Mouse (Mus musculus) adrenal gland (tissue): ENCODE results near the gene Pold3.

Experiments used
- intact Hi-C: fragments of 180-260 bp; cut with DNase I; formaldehyde crosslinking; loops from one replicate; pipeline ENCODE4 v1.15.1; 2025
- long read RNA-seq, 2 experiments: library from polyadenylated mRNA; unstranded; transcript quantifications; one replicate each; pipeline ENCODE4 v2.0.0; 2020; ENCODE audit warnings: borderline replicate concordance in 1 of 2; ENCODE audit not compliant: insufficient replicate concordance in 1 of 2

Gene Pold3
- long read RNA-seq, experiment 1, transcript Pold3-201 (12 exons, 3,069 nt), result major isoform, 13 of 15 reads
- long read RNA-seq, experiment 1, partial matches to known transcripts, result 0 of 15 reads
- long read RNA-seq, experiment 1, other reads (novel, unspliced or antisense), result 1 of 15 reads
- long read RNA-seq, experiment 2, transcript Pold3-201 (12 exons, 3,069 nt), result major isoform, 7 of 13 reads
- long read RNA-seq, experiment 2, partial matches to known transcripts, result 4 of 13 reads
- long read RNA-seq, experiment 2, other reads (novel, unspliced or antisense), result 1 of 13 reads

DNA sequence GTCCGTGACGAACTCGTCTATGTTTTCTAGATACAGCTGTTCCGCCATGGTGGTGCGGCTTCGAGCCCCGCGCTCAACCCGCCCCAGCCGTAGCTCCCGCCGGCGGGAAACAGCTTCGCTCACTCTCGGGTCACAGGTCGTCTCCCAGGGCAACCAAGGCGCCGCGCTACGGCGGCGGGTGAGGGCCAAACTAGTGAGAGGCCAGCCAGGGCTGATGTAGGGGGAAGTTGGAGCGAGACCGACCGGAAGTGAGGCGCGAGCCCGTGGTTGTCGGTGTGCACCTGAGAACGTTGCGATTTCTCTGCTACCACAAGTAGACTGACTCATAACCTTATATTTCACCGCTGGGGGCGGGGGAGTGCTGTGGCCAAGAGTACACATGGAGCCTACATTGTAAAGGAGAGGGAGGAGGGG, at the start of gene Pold3:
Gene Pold3, minus strand, starts transcription at position 190 of the 414 bp plus-strand sequence.
- intact Hi-C loops, result no loop called here

DNA sequence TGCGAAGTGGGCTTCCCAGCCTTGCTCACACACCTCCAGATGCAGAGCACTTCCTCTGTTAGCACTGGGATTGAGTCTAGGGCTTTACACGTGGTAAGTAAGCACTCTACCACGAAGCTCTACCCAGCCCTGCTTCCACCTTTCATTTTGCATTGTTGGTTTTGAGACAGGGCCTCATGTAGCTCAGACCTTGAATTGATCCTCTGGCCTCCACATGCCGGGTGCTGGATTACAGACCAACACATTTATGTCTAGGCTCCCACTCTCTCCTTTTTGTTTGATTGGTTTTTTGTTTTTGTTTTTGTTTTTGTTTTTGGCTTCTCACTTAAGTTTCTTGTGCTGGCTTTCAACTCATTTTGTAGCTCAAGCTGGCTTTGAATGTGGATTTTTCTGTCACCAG, 49.4 kb upstream of the Pold3 start:
- intact Hi-C loops, result loop anchor here (5.0 kb wide), 1 partner anchor 43 kb away; no protein-coding TSS in a partner anchor

DNA sequence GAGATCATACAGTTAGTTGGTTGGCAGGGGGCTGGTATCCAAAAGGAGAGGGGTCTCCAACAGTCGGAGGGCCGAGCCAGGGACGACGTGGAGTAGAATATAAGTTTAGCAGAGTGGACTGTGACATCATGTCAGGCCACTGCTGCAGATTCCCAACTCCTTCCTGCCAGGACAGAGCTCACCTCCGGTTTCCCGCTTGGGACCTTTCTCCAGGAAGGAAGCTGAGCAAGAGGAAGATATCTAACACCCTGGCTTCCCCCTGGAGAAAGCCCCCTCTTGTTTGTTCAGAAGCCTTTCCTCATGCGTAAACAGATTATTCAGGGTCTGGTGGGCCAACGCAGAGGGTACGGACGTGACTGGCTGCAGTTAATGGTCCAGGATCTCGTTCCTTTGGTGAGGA, 47.3 kb upstream of the Pold3 start:
- intact Hi-C loops, result no loop called here

DNA sequence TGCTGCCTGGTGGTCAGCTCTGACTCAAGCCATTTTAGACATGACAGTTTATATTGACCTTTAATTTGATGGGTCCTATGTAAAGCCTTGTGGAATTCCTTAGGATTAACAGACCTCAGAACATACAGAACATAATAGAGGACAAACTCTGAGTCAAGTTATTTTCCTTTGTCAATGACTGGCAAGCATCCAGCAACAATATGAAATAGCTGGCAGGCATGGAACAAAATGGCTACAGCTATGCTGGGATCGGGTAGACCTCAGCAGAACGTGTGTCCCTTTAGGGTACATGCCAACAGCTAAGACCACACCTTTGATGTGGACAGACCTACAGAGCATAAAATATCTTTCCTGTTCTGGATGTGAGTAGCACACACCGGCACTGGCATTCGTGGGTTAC, 42.1 kb upstream of the Pold3 start:
- intact Hi-C loops, result no loop called here

DNA sequence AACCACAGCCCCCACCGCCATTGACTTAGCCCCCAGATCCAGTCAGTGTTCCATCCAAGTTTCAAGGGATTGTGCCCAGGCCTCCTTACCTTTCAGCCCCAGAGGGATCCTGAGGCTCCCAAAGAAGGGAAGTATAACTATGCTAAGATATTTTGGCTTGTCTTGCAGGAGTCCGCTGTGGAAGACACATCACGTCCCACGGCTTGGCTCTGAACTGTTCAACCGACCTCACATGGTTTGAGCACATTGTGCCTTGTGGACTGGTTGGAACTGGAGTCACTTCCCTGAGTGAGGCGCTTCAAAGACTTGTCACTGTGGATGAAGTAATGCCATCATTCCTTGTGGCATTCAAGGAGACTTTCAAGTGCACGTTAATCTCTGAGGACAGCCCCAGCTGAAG, 38.6 kb upstream of the Pold3 start:
- intact Hi-C loops, result no loop called here

DNA sequence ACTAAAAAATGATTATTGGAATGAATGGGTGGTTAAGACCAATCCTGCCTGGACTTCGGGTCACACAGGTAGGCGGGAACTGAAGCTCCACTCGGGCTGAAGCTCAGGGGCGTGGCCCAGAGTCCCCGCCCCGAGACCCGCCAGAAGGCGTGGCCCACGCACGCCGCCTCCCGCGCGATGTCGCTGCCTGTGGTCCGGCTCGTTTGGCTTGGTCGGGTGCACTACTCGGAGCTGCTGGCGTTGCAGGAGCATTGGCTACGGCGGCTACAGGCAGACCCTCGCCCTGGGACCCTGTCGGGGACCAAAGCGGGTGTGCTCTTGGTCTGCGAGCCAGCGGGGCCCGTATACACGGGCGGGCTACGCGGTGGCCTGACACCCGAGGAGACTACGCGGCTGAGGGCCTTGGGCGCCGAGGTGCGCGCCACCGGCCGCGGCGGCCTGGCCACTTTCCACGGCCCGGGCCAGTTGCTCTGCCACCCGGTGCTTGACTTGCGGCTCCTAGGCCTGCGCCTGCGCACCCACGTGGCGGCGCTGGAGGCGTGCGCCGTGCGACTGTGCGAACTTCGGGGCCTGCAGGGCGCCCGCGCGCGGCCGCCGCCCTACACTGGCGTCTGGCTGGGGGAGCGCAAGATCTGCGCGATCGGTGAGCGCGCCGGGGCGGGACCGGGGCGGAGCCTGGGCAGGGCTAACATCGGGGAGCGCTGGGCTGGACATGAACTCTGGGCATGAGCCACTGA, 37.9 kb upstream of the Pold3 start, which contains the start of gene Lipt2:
Gene Lipt2, plus strand, starts transcription at position 173 of the 737 bp plus-strand sequence.
- intact Hi-C loops, result loop anchor here (2.0 kb wide), 1 partner anchor 30 kb away; no protein-coding TSS in a partner anchor

DNA sequence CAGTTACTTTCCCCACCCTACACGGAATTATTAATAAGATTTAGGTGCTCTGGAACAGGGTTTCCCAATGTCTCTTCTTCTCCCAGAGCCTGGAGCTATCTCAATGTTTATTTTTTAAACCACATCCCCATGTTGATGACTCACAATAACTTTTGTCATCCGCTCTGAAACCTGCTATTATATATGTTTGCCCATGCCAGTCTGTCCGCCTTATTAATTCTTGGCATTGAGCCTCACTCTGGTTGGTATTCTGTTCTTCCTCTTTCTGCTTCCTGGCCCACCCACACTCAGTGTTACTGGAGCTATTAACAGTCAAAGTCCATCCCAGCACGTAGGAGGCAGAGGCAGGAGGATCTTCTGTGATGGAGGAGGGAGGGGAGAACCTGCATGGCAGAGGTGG, 36.3 kb upstream of the Pold3 start:
- intact Hi-C loops, result loop anchor here (2.0 kb wide), 1 partner anchor 31 kb away; no protein-coding TSS in a partner anchor

DNA sequence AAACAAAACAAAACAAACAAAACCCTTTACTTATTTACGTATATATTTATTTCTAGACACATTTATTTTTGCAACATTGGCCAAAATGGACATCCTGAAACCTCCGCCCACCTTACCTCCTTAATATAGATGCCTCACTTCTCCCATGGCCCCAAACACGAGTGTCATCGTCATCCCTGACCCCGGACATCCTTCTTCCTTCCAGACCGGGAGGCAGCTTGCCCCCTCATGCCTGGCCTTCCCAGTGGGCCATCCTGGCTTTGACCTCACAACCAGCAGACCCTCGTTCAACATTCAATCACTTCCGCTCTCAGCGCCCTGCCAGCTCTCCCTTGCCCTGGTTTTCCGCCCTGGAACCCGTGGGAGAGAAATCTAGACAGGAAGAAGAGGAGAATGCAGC, 29.3 kb upstream of the Pold3 start:
- intact Hi-C loops, result no loop called here

DNA sequence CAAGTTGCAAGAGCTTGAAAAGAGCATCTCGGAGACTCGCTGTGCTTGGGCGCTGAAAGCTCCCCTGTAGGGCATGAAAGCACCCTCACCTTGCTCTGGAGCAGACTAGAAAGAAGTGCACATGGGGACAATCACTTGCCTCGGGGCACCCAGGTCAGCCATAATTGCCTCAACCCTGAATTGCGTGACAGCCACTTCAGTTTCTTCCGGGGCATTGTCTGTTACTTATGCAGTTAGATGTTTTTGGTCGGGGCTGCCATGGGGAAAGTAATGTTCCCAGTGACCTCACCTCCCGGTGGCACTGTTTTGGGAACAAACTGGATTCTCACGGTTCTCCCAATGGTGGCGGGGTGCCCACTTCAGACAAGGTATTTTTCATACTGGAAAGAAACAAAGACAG, 28.7 kb upstream of the Pold3 start:
- intact Hi-C loops, result no loop called here

DNA sequence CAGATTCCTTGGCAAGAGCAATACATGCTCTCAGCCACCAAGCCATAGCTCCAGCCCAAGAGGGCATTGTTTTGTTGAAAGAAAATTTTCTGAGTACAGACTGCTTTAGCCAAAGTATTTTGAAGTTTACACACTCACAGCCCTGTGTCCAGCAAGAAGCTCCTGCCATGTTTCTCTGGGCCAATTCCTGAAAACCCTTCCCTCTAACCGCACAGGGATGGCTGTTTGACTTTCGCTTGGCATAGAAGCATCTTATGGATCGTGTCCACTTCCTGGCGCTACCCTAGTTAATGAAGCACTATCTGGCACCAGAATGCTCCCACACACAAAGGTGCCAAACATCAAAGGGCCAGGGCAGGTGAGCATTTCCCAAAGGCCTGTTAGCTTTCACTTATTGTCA, 27.2 kb upstream of the Pold3 start:
- intact Hi-C loops, result no loop called here

DNA sequence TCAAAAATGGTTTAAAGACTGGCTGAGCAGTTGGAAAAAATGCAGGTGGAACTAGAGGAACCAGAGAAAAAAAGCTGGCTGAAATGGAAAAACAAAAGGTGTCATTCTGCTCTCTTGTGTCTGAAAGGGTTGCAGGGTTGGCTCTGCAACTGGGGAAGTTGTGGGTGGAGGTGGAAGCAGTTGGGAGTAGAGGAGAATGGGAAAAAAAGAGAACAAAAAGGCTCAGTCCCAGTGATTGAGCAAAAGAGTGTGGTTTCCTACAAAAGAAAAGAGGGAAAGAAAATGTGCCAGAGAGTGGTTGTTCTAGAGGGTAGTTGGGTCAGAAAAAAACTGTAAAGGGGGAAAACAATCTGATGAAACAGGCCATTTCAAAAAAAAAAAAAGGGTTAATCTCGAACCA, 19.2 kb upstream of the Pold3 start:
- intact Hi-C loops, result no loop called here

DNA sequence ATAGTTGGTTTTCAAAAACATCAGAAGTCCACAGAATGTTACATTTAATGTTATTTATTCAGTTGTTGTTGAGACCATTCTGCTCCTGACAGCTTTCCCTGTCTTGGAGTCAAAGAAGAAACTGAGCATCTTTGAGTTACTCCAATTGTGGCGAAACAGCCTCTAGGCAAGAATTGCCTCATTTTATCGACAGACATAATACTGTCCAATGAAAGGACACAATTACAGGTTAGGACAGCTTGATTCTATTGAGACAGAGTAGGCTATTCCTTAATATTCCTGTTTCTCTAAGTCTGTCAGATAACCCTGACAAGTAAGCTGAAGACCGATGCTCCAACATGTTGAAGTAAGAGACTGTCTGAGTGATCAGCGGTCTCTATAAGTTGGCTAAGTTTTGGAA, 16.7 kb upstream of the Pold3 start:
- intact Hi-C loops, result no loop called here

DNA sequence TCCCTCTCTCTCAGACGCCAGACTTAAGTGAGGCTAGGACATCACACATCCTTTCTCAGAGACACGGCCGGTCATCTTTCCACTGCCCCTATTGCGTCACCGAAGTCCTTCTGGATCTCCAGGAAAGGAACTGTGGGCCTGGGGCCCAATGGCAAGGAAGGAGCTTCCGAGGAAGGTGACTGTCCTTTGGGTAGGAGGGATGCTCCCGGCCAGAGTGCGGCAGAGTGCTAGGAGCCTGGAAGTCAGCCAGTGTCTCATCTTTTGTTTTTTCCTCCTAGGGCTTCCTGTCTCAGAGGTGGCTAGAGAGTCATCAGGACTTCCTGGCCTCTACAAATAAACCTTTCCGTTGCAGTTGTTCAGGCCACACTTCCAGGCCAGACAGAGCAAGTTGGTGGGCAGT, 15.7 kb upstream of the Pold3 start:
- intact Hi-C loops, result no loop called here

DNA sequence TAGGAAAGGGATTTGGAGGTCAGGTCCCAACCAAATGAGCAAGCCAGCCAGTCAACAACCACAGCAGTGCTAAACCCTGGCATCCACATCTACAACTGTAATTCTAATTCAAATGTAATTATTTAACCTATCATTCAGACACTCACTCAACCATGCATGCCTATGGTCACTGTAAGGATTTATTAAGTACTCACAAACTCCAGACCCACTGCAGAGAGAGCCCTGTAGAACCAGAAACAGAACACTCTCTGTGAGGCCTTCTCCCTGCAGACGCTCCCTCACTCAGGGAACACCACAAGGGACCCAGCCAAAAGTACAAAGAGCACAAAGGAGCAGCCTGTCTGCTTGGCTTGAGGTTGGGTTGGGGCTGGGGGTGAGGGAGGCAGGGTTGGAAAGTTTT, 11.0 kb upstream of the Pold3 start:
- intact Hi-C loops, result no loop called here

DNA sequence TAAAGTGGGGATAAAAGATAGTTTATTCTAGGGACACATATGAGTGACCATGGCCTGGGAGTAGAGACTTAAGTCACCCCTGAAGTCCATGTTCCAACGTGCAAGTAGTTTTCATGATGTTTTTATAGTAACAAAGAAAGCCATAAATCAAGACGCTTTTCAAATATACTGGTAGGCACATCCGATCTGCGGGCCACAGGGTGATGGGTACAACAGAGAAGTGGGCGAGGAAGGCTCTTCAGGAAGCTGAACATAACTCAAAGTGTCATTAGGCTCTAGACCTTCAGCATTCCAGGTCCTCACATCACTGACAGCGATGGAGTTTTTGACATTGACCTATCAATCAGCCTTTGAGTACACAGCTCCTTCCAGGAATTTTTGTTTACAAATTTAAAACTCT, 9.2 kb upstream of the Pold3 start:
- intact Hi-C loops, result no loop called here

DNA sequence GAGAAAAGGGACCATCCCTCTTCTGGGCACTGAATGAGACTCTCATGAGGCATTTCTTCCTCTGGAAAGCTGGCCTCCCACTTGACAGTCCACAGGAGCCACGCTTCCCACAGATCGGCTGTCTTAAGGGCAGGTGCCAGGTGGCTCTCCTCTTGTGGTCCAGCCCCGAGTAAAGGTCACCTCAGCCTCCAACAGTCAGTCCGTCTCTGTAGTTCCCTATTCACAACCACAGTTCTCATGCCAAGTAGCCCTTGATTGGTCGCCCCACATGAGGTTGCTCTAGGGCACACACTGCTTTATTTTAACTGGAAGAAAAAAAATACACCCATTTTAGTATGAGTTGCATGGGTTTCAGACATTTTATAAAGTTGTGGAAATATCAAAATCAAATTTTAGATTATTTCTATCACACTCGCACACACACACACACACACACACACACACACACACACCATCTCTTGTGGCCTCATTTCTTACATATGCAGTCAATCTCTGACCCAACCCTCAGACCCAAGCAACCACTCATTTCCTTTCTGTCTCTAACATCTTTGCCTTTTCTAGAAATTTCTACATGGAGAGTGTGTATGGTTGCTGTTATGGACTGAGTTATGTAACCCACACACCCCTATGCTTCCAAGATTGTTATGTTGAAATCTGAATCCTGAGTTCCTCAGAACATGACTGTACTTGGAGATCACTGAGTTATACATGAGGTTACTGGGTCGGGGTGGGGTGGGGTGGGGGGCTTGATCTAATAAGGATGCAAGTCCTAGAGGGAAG, 7.1 kb upstream of the Pold3 start:
- intact Hi-C loops, result loop anchor here (5.0 kb wide), 2 partner anchors 44 to 109 kb away; no protein-coding TSS in a partner anchor

DNA sequence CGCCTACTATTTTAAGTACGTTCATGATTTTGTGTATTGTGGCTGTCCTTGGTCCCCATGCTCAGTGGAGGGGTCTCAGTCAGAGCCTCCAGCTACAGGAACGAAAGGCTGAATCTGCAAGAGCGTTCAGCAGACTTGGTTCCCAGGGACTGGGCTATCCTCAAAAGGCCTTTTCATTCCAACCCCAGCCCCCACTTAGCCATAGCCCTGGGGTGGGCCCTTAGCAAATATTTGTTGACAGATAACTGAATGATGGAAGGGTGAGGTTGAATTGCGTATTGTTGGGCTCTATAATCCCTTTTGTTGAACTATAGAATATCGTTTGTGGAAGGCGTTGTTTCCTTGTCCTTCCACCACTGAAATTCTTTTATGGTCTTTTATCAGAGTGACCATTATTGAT, 5.1 kb upstream of the Pold3 start:
- intact Hi-C loops, result loop anchor here (5.0 kb wide), 2 partner anchors 46 to 111 kb away; no protein-coding TSS in a partner anchor

DNA sequence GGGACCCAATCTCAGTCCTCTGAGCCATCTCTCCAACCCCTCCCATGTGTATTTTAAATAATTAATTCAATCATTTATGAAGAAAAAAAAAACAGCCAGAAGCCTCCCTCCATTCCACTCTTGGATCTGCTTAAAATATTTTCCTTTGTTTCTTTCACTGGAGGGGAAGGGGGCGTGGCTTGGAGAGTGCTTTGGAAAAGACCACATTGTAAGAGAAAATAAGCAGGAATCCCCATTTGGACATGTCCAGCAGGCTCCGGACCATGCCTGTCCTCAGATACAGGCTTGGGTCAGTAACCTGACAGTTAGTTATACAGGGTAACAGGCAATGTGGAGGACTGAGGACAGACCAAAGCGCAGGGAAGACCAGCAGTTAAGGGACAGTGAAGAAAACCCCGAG, 3.8 kb upstream of the Pold3 start:
- intact Hi-C loops, result loop anchor here (2.0 to 5.0 kb wide), 3 partner anchors 47 to 112 kb away; no protein-coding TSS in a partner anchor

DNA sequence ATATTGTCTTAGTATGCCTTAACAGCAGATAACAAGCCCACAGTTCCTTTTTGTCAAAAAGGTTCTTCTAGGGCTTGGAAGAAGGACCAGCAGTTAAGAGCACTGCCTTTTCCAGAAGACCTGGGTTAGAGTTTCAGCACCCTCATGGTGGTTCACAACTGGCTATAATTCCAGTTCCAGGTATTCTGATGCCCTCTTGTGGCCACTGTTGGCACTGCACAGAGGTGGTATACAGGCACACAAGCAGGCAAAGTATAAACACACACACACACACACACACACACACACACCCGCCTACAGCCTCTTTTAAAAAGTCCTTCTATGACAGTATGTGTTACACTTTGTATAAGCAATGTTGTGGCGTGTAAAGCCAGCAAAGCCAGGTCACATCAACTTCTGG, 2.8 kb upstream of the Pold3 start:
- intact Hi-C loops, result loop anchor here (2.0 kb wide), 1 partner anchor 63 kb away; no protein-coding TSS in a partner anchor

DNA sequence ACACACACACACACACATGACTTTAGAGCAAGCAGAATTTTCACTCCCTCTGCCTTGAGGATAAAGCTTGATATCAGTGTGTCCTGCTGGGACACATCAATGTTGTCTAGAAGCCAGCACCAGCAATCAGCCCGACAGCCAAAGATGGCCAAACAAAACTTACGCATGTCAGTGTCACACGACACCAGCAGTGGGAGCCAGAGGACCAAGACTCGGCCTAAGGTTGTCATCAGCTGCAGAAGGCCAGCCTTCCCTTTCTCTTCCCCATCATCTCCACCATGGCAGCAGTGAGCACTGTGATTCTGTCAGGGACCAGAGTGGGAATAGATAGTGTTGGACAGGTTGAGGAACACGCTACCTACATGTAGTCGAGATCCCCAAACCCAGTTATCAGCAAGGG, 2.1 kb upstream of the Pold3 start:
- intact Hi-C loops, result no loop called here

DNA sequence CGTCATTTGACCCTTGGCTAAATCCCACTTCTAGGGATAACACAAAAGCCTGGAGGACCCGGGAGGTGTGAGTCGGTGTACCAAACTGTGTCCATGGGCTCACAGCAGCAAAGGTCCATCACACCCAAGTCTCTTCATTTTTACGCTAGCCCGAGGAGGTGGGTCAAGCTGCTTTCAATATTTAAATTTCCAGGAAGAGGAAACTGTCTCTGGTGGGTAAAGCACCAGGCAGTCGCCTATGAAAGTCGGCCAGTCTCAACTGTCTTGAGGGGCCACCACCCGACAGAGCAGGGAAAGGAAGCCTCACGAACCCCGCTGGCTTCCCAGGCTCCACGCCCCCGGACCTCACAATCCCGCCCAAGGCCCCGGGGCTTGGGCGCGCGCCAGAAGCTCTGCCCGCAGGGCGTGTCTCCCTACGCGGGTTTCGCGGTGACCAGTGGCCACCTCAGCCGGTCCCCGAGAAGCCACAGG, 539 bp downstream of the Pold3 start:
- intact Hi-C loops, result no loop called here
